In genomic region chr13:6757151-6757550, GRCm38 (mm10) we compare ENCODE assay signal across 10 mouse cellular contexts.
DNase-seq lines count a peak whose midpoint lies in the region; ATAC-seq and TF ChIP-seq lines count a peak whose summit lies in the region.
"Had no signal": no experiment of that assay in that cellular context is flagged by ENCODE, and none has a peak within 500 bp of the region (broad histone marks: within the 10 kb centered on the region; RNA-seq: fewer than 3 reads in every experiment).

No protein-coding gene starts in this region.

- H3K9me3 ChIP-seq in lung, embryonic 14.5 days (ENCODE audit: low read depth, low read length), result no peaks in the 10 kb centered on the region
- H3K9me3 ChIP-seq: kidney, embryonic 15.5 days had no signal

- intact Hi-C loops in gastrocnemius, adult 2 months (cut with DNase I), result no loop called here

- DNase-seq in gastrocnemius, adult 2 months, result no peak
- no peak for DNase-seq in gastrocnemius, adult 8-10 months (ENCODE audit: low spot score in 2 of 2)
- DNase-seq in lung, embryonic 14.5 days, result peak; percentile 70
- no peak for DNase-seq in lung, postnatal 25 days (ENCODE audit: low spot score)
- DNase-seq in adipocyte (ENCODE audit: low spot score), result peak; percentile 32
- peak; percentile 48 for DNase-seq in retina, postnatal 1 day
- DNase-seq in cerebellum, adult 11-12 months, result no peak

- no peaks in the 10 kb centered on the region for H3K4me1 ChIP-seq in lung, embryonic 14.5 days (ENCODE audit: insufficient read depth)

- H3K9ac ChIP-seq in lung, embryonic 14.5 days, result no peak overlapping the region
- H3K9ac ChIP-seq: kidney, embryonic 15.5 days had no signal

- 62% methylated on average over 1 of the region's 1 CpGs for WGBS in lung, embryonic 14.5 days

- H3K36me3 ChIP-seq in lung, embryonic 14.5 days (ENCODE audit: insufficient read depth), result no peaks in the 10 kb centered on the region
- H3K36me3 ChIP-seq: kidney, embryonic 15.5 days had no signal

- no peak overlapping the region for H3K27ac ChIP-seq in gastrocnemius, adult 2 months
- H3K27ac ChIP-seq in lung, embryonic 14.5 days (ENCODE audit: low read depth), result no peak overlapping the region
- H3K27ac ChIP-seq: kidney, embryonic 15.5 days had no signal

- no peak for ATAC-seq in lung, embryonic 14.5 days (ENCODE audit: insufficient read depth)
- no peak for ATAC-seq in granulocyte monocyte progenitor cell, adult 5-6 weeks (replicated peaks; ENCODE audit: poor library complexity, severe bottlenecking)

- no peak overlapping the region for H3K4me2 ChIP-seq in lung, embryonic 14.5 days
- H3K4me2 ChIP-seq: kidney, embryonic 15.5 days had no signal

- H3K27me3 ChIP-seq in lung, embryonic 14.5 days (ENCODE audit: insufficient read depth, low read length), result no peaks in the 10 kb centered on the region
- H3K27me3 ChIP-seq: kidney, embryonic 15.5 days had no signal

- H3K4me3 ChIP-seq in gastrocnemius, adult 2 months, result no peak overlapping the region
- no peak overlapping the region for H3K4me3 ChIP-seq in lung, embryonic 14.5 days (ENCODE audit: low read depth, low read length)
- H3K4me3 ChIP-seq: erythroblast, embryonic 14.5 days; kidney, embryonic 15.5 days had no signal

- peak; percentile 50 for TF ChIP-seq CTCF in gastrocnemius, adult 2 months (IDR thresholded peaks at IDR 0.05)
- peak; percentile 54 for TF ChIP-seq CTCF in lung, embryonic 14.5 days (IDR thresholded peaks at IDR 0.05; ENCODE audit: low read depth)

Comparison
In these comparisons a context has a peak if more than half of its experiments do, and no peak if none do; other contexts are left out.
1. DNase-seq: peak in lung, embryonic 14.5 days (single experiment), adipocyte (single experiment) and retina, postnatal 1 day (single experiment); none in gastrocnemius, adult 2 months (single experiment), gastrocnemius, adult 8-10 months (0 of 2), lung, postnatal 25 days (single experiment) and cerebellum, adult 11-12 months (single experiment).